Mouse (Mus musculus) myocyte (in vitro differentiated cells): Measurements from ENCODE around the gene Gucd1. TPM values are rescaled to one million over a fixed set of nuclear protein-coding genes. Genes with fewer than 3 reads are reported as not detected.

Source experiments
- H3K27me3 ChIP-seq: one replicate; pipeline ENCODE4 v1.6.1; 2011; ENCODE audit not compliant: control insufficient read depth, insufficient read depth, insufficient read length
- H3K36me3 ChIP-seq: one replicate; pipeline ENCODE4 v1.6.1; 2011; ENCODE audit not compliant: control insufficient read depth, insufficient read depth
- H3K4me2 ChIP-seq: one replicate; pipeline ENCODE4 v1.6.1; 2011; ENCODE audit warnings: low read depth, control low read depth
- H3K4me3 ChIP-seq: one replicate; pipeline ENCODE4 v1.5.1; 2011; ENCODE audit warnings: mild to moderate bottlenecking, control low read depth, moderate library complexity
- H3K79me2 ChIP-seq: one replicate; pipeline ENCODE4 v1.6.1; 2011; ENCODE audit not compliant: control insufficient read depth, insufficient read depth
- H3ac ChIP-seq: one replicate; pipeline ENCODE4 v1.6.1; 2011; ENCODE audit not compliant: control insufficient read depth, insufficient read length
- CEBPB ChIP-seq: IDR thresholded peaks from 2 replicates; pipeline ENCODE4 v1.6.1; 2011; ENCODE audit warnings: mild to moderate bottlenecking, moderate library complexity; ENCODE audit not compliant: poor library complexity, insufficient read depth, severe bottlenecking
- E2F4 ChIP-seq: IDR thresholded peaks from one replicate; pipeline ENCODE4 v1.6.1; 2011; ENCODE audit warnings: mild to moderate bottlenecking, control low read depth, moderate library complexity; ENCODE audit not compliant: insufficient read depth
- MAX ChIP-seq: IDR thresholded peaks from one replicate; pipeline ENCODE4 v1.6.1; 2011; ENCODE audit warnings: low read depth, mild to moderate bottlenecking, control low read depth
- MYOD1 ChIP-seq, 3 experiments: IDR thresholded peaks; one replicate each; pipeline ENCODE4 v1.6.1; 2011; ENCODE audit warnings: control low read depth in 2 of 3, low read depth in 2 of 3, mild to moderate bottlenecking in 2 of 3, moderate library complexity in 1 of 3; ENCODE audit not compliant: insufficient read length in 2 of 3, control insufficient read depth in 1 of 3
- MYOG ChIP-seq, 3 experiments: IDR thresholded peaks; one replicate each; pipeline ENCODE4 v1.6.1; 2011; ENCODE audit warnings: control low read depth in 2 of 3, low read depth in 2 of 3, mild to moderate bottlenecking in 2 of 3; ENCODE audit not compliant: insufficient read length in 2 of 3, control insufficient read depth in 1 of 3, insufficient read depth in 1 of 3
- POLR2A ChIP-seq: IDR thresholded peaks from one replicate; pipeline ENCODE4 v1.6.1; 2011; ENCODE audit warnings: low read depth, mild to moderate bottlenecking, control low read depth, moderate library complexity; ENCODE audit not compliant: insufficient read length
- POLR2AphosphoS2 ChIP-seq: IDR thresholded peaks from one replicate; pipeline ENCODE4 v1.6.1; 2011; ENCODE audit warnings: low read depth, control low read depth; ENCODE audit not compliant: insufficient read length
- REST ChIP-seq: IDR thresholded peaks from one replicate; pipeline ENCODE4 v1.6.1; 2011; ENCODE audit warnings: mild to moderate bottlenecking, control low read depth, moderate library complexity; ENCODE audit not compliant: insufficient read depth, insufficient read length
- SRF ChIP-seq: IDR thresholded peaks from one replicate; pipeline ENCODE4 v1.6.1; 2011; ENCODE audit warnings: low read depth; ENCODE audit not compliant: control insufficient read depth, insufficient read length
- TCF12 ChIP-seq: IDR thresholded peaks from one replicate; pipeline ENCODE4 v1.6.1; 2011; ENCODE audit warnings: mild to moderate bottlenecking, control low read depth; ENCODE audit not compliant: poor library complexity, insufficient read depth, severe bottlenecking
- TCF3 ChIP-seq: IDR thresholded peaks from one replicate; pipeline ENCODE4 v1.6.1; 2011; ENCODE audit warnings: low read depth, control low read depth; ENCODE audit not compliant: insufficient read length
- USF1 ChIP-seq: IDR thresholded peaks from one replicate; pipeline ENCODE4 v1.6.1; 2011; ENCODE audit warnings: low read depth, mild to moderate bottlenecking, control low read depth, moderate library complexity
- polyA plus RNA-seq: library from polyadenylated mRNA; unstranded; fragments of >200 nt; fragmentation: generic; extraction: Trizol; gene quantifications from one replicate; pipeline ENCODE4 v1.2.1, GENCODE M21; 2012; ENCODE audit warnings: missing spikeins

Gucd1 gene
- polyA plus RNA-seq, 1 experiment: 17.5 TPM

DNA sequence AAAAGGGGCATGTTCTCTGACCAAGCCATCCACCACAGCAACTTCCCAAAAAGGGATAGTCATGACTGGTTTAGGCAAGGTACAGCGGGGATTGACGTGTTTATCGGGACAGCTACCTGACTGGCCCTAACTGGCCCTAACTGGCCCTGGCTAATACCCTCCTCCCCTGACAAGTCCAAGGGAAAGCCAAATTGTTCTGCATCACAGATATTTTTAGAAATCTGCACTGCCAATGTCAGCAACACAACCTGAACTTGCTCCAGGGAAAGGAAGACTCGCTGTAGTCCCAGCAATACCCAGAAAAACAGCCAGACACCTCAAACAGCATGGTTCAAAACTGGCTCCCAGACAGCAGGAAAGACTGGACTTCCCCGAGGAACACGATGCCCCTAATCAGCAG, 22.5 kb downstream of the Gucd1 start:
- Histone ChIP-seq H3K79me2 (no peaks in the 10 kb centered on the region), H3ac (no peak overlapping the region), H3K4me2 (no peak overlapping the region), H3K4me3 (no peak overlapping the region), H3K36me3 (no peaks in the 10 kb centered on the region), H3K27me3 (no peaks in the 10 kb centered on the region)
- no peak for TF ChIP-seq POLR2A
- no peak for TF ChIP-seq SRF
- TF ChIP-seq USF1: no peak
- no peak for TF ChIP-seq REST
- no peak for TF ChIP-seq MYOD1 (IDR thresholded peaks at IDR 0.05; ENCODE audit: control insufficient read depth in 1 of 3, insufficient read length in 2 of 3, low read depth in 2 of 3)

- no peaks in the 10 kb centered on the region for H3K79me2 ChIP-seq
- H3K27me3 ChIP-seq: no peaks in the 10 kb centered on the region
- H3K4me2 ChIP-seq: no peak overlapping the region
- H3ac ChIP-seq: no peak overlapping the region
- no peak overlapping the region for H3K4me3 ChIP-seq
- H3K36me3 ChIP-seq: no peaks in the 10 kb centered on the region
- TF ChIP-seq MYOG (IDR thresholded peaks at IDR 0.05; ENCODE audit: control insufficient read depth in 1 of 3, insufficient read depth in 1 of 3, insufficient read length in 2 of 3, low read depth in 2 of 3): no peak
- no peak for TF ChIP-seq MAX
- no peak for TF ChIP-seq TCF3
- no peak for TF ChIP-seq USF1
- no peak for TF ChIP-seq POLR2AphosphoS2
- no peak for TF ChIP-seq CEBPB
- TF ChIP-seq REST: no peak
- no peak for TF ChIP-seq E2F4
- no peak for TF ChIP-seq MYOD1 (IDR thresholded peaks at IDR 0.05; ENCODE audit: control insufficient read depth in 1 of 3, insufficient read length in 2 of 3, low read depth in 2 of 3)
- TF ChIP-seq TCF12: no peak
- TF ChIP-seq POLR2A: no peak
- TF ChIP-seq SRF: no peak
These were observed 25.9 kb downstream of the Gucd1 start for GRCm38 (mm10) chr10:75491936-75492262.

- no peak overlapping the region for H3ac ChIP-seq
- H3K4me3 ChIP-seq: no peak overlapping the region
- no peaks in the 10 kb centered on the region for H3K27me3 ChIP-seq
- no peak for TF ChIP-seq CEBPB
- no peak for TF ChIP-seq MAX
- no peak for TF ChIP-seq POLR2AphosphoS2
- TF ChIP-seq TCF12: no peak
- no peak for TF ChIP-seq TCF3
- TF ChIP-seq POLR2A: no peak
- TF ChIP-seq USF1: no peak
- TF ChIP-seq REST: no peak
- no peak for TF ChIP-seq SRF
- TF ChIP-seq MYOD1 (IDR thresholded peaks at IDR 0.05; ENCODE audit: control insufficient read depth in 1 of 3, insufficient read length in 2 of 3, low read depth in 2 of 3): no peak
- H3K4me2 ChIP-seq: no peak overlapping the region
- no peaks in the 10 kb centered on the region for H3K36me3 ChIP-seq
- no peaks in the 10 kb centered on the region for H3K79me2 ChIP-seq
These were observed 26.4 kb downstream of the Gucd1 start for GRCm38 (mm10) chr10:75491234-75491935.

GRCm38 (mm10) chr10:75490731-75491130, 27.0 kb downstream of the Gucd1 start:
- Histone ChIP-seq H3ac (no peak overlapping the region), H3K36me3 (no peaks in the 10 kb centered on the region), H3K79me2 (no peaks in the 10 kb centered on the region), H3K27me3 (no peaks in the 10 kb centered on the region), H3K4me2 (no peak overlapping the region), H3K4me3 (no peak overlapping the region)
- TF ChIP-seq MAX (no peak), SRF (no peak), TCF3 (no peak), POLR2A (no peak), REST (no peak), MYOG (IDR thresholded peaks at IDR 0.05; ENCODE audit: control insufficient read depth in 1 of 3, insufficient read depth in 1 of 3, insufficient read length in 2 of 3, low read depth in 2 of 3) (no peak), TCF12 (no peak), E2F4 (no peak), POLR2AphosphoS2 (no peak), MYOD1 (IDR thresholded peaks at IDR 0.05; ENCODE audit: control insufficient read depth in 1 of 3, insufficient read length in 2 of 3, low read depth in 2 of 3) (no peak), CEBPB (no peak), USF1 (no peak)

DNA sequence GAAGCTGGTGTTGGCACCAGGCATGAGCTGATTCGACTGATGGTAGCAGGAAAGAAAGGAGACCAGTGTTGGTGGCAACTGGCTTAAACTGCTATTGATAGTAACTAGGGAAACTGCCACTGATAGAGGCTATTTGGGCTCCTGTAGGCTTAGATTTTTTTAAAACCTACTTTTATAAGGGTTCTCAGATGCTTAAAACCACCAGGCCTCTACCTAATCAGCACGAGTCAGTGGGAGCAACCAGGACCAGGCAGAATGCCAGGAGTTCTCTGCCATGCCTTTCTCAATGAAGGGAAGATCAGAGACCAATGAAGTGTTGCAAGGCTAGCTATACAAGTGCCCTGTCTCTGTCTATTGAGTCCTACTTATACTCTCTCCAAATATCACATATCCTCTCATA, 28.2 kb downstream of the Gucd1 start:
- Histone ChIP-seq H3K27me3 (no peaks in the 10 kb centered on the region), H3K4me2 (no peak overlapping the region), H3K36me3 (no peaks in the 10 kb centered on the region), H3K79me2 (no peaks in the 10 kb centered on the region), H3K4me3 (no peak overlapping the region), H3ac (no peak overlapping the region)
- TF ChIP-seq SRF: no peak
- no peak for TF ChIP-seq MYOG (IDR thresholded peaks at IDR 0.05; ENCODE audit: control insufficient read depth in 1 of 3, insufficient read depth in 1 of 3, insufficient read length in 2 of 3, low read depth in 2 of 3)
- no peak for TF ChIP-seq USF1
- no peak for TF ChIP-seq POLR2A
- TF ChIP-seq CEBPB: no peak
- TF ChIP-seq MAX: no peak
- no peak for TF ChIP-seq TCF12
- TF ChIP-seq E2F4: no peak
- TF ChIP-seq REST: no peak
- TF ChIP-seq MYOD1 (IDR thresholded peaks at IDR 0.05; ENCODE audit: control insufficient read depth in 1 of 3, insufficient read length in 2 of 3, low read depth in 2 of 3): no peak
- TF ChIP-seq TCF3: no peak
- no peak for TF ChIP-seq POLR2AphosphoS2
